Mouse (Mus musculus) embryonic facial prominence, embryonic 11.5 days (tissue): Measurements from ENCODE around the gene Fam171b. TPM values are rescaled to one million over a fixed set of nuclear protein-coding genes. Genes with fewer than 3 reads are reported as not detected.

Experiments
- ATAC-seq: fragments of 200-750 bp; cut with Nextera tagmentation; replicated peaks from 2 replicates; pipeline ENCODE4 v1.8.0; 2017; ENCODE audit warnings: low read depth; ENCODE audit not compliant: insufficient number of reproducible peaks, low FRiP score, low TSS enrichment
- DNase-seq: peaks from one replicate; pipeline ENCODE4 v3.0.0-alpha.2; 2015; ENCODE audit warnings: low spot score
- H3K27ac ChIP-seq: fragments of 300-500 bp; sonication (generic); replicated peaks from 2 replicates; pipeline ENCODE4 v1.5.1; 2014; ENCODE audit warnings: mild to moderate bottlenecking, low read depth, low read length, control low read depth
- H3K27me3 ChIP-seq: fragments of 300-500 bp; sonication (generic); 2 replicates; pipeline ENCODE4 v1.6.1; 2014; ENCODE audit warnings: mild to moderate bottlenecking, low read length, moderate library complexity, mixed read lengths; ENCODE audit not compliant: control insufficient read depth, insufficient read depth
- H3K36me3 ChIP-seq: fragments of 300-500 bp; sonication (generic); replicated peaks from 2 replicates; pipeline ENCODE4 v1.6.1; 2014; ENCODE audit warnings: low read depth, mild to moderate bottlenecking, low read length, moderate library complexity, mixed read lengths; ENCODE audit not compliant: control insufficient read depth, insufficient read depth
- H3K4me1 ChIP-seq: fragments of 300-500 bp; sonication (generic); 2 replicates; pipeline ENCODE4 v1.6.1; 2014; ENCODE audit warnings: low read length, mixed read lengths; ENCODE audit not compliant: control insufficient read depth, insufficient read depth
- H3K4me2 ChIP-seq: fragments of 300-500 bp; sonication (generic); 2 replicates; pipeline ENCODE4 v1.6.1; 2014; ENCODE audit warnings: low read depth, mild to moderate bottlenecking, control low read depth, low read length, moderate library complexity
- H3K4me3 ChIP-seq: fragments of 300-500 bp; sonication (generic); 2 replicates; pipeline ENCODE4 v1.5.1; 2014; ENCODE audit warnings: low read depth, low read length, control low read depth
- H3K9ac ChIP-seq: fragments of 300-500 bp; sonication (generic); replicated peaks from 2 replicates; pipeline ENCODE4 v1.6.1; 2014; ENCODE audit warnings: mild to moderate bottlenecking, control low read depth, low read length
- H3K9me3 ChIP-seq: fragments of 300-500 bp; sonication (generic); replicated peaks from 2 replicates; pipeline ENCODE4 v1.6.1; 2016; ENCODE audit warnings: mild to moderate bottlenecking, low read length, inconsistent platforms, mixed read lengths; ENCODE audit not compliant: control insufficient read depth
- WGBS: fragments of 180-500 bp; shearing (Covaris S2); extraction: QIAGEN DNeasy Blood & Tissue Kit; methylation state at CpG from one replicate; pipeline ENCODE4 v1.1.7; 2014; 5-methylcytosine and 5-hydroxymethylcytosine counted together
- polyA plus RNA-seq: library from polyadenylated mRNA; unstranded; fragments of >200 nt; fragmentation: Nextera tagmentation; extraction: Ambion mirVana; gene quantifications from 2 replicates; pipeline ENCODE4 v1.2.1, GENCODE M21; 2014

Gene Fam171b
- polyA plus RNA-seq: 26.6 and 30.9 TPM in 2 replicates

- Histone ChIP-seq H3K9me3 (no peaks in the 10 kb centered on the region), H3K27ac (no peak within 1 kb of the TSS), H3K4me3 (peak within 1 kb of the TSS; percentile 44), H3K9ac (peak within 1 kb of the TSS; percentile 65), H3K36me3 (no peaks in the 10 kb centered on the region), H3K27me3 (no peaks in the 10 kb centered on the region), H3K4me2 (peak within 1 kb of the TSS; percentile 41), H3K4me1 (no peaks in the 10 kb centered on the region; the same call in 1 of the 2 replicates)
- ATAC-seq (peak; percentile 92), DNase-seq (peak; percentile 86)
- WGBS: 0% methylated on average over 52 of the region's 63 CpGs
These were observed at the start of gene Fam171b for GRCm38 (mm10) chr2:83812483-83813272. Gene Fam171b, plus strand, starts transcription at chr2:83812636.

- no peaks in the 10 kb centered on the region for H3K9me3 ChIP-seq
- no peaks in the 10 kb centered on the region for H3K27me3 ChIP-seq
- WGBS: 78% methylated on average over 6 of the region's 6 CpGs
- H3K36me3 ChIP-seq: no peaks in the 10 kb centered on the region; the same call in 1 of the 2 replicates
- H3K4me1 ChIP-seq: no peaks in the 10 kb centered on the region
- no peak overlapping the region for H3K27ac ChIP-seq
- DNase-seq (no peak), ATAC-seq (no peak)
- H3K4me2 ChIP-seq: no peak overlapping the region
- no peak overlapping the region for H3K4me3 ChIP-seq
- no peak overlapping the region for H3K9ac ChIP-seq
These were observed 46.4 kb upstream of the Fam171b start for GRCm38 (mm10) chr2:83766058-83766457.

DNA sequence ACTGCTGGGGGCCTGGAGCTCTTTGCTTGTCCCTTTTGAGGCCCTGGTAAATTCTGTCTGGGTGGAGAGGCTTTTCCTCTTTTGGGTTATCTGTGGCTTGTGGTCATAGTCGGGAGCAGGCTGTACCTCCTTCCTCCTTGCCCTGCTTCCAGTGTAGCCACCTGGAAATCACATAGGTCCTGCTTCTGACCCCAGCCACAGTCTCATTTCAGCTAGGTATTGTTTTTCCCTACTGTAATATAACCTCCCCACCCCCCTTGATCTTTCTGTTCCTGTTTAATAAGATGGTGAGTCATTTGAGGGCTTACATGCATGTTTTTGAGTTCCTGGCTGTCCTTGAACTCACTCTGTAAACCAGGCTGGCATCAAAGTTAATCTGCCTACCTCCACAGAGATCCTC lies 45.6 kb upstream of the Fam171b start:
- no peak overlapping the region for H3K9ac ChIP-seq
- DNase-seq (no peak), ATAC-seq (no peak)
- H3K27ac ChIP-seq: no peak overlapping the region
- H3K36me3 ChIP-seq: no peaks in the 10 kb centered on the region; the same call in 1 of the 2 replicates
- 100% methylated on average over 1 of the region's 1 CpGs for WGBS
- no peak overlapping the region for H3K4me2 ChIP-seq
- no peaks in the 10 kb centered on the region for H3K4me1 ChIP-seq
- no peak overlapping the region for H3K4me3 ChIP-seq
- no peaks in the 10 kb centered on the region for H3K9me3 ChIP-seq
- no peaks in the 10 kb centered on the region for H3K27me3 ChIP-seq

DNA sequence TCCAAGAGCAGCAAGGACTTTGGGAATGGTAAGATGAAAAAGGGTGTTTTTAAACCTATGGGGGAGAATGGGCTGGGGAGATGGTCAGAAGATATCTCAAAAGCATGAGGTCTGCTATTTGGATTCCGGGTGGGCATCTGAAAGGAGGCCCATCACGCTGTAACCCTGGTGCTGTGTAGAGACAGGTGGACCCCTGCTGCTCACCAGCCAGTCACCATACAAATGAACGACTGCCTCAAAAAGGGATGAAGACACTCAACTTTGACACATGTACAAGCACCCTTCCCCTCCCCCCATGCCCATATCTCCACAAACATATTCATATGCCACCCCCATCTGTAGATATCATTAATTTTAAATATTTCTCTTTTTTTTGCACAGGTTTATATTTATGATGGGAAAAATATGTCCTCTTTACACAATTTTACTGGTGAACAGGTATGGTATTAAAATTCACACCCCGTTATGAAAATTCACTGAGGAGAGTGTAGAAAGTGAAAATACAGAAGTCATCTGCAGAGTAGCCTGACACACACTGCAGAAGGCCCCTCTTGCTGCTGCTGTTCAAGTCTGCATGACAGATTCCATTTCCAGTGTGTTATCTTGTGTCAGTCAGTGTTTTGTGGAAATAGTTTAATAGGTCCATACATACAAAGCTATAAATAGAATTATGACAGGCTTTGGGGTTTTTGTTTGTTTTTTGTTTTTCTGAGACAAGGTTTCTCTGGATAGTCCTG lies 44.0 kb upstream of the Fam171b start:
- Histone ChIP-seq H3K4me1 (no peaks in the 10 kb centered on the region), H3K9me3 (no peaks in the 10 kb centered on the region), H3K9ac (no peak overlapping the region), H3K27ac (no peak overlapping the region), H3K4me2 (no peak overlapping the region), H3K27me3 (no peaks in the 10 kb centered on the region), H3K36me3 (no peaks in the 10 kb centered on the region; the same call in 1 of the 2 replicates), H3K4me3 (no peak overlapping the region)
- 88% methylated on average over 4 of the region's 4 CpGs for WGBS
- ATAC-seq (no peak), DNase-seq (no peak)

DNA sequence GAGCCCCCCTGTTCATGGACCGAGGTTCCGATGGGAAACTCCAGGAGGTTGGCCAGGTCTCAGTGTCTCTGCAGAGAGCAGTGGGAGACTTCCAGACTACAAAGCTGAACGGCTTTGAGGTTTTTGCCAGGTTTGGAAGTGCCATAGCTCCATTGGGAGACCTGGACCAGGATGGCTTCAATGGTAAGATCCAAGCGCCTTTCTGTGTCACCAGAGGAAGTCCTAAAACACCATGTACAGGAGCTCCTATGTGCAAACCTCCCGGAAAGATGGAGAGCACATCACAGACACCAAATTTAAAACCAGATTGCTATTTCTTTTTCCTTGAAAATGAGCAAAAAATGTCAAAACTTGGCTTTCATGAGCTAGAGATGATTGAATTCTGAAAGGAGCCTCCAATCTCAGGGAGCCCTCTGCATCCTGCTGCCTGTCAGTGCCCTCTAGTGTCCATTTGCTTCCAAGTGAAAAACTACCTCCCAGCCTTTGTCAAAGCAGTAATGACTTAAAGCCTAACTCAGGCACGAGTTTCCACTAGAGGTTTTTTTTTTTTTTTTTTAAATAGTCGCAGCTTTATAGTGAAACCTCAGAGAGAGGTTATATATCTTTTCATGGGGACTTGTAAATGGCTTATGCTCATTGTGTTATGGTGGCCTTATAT lies 41.2 kb upstream of the Fam171b start:
- DNase-seq: peak; percentile 79
- no peak overlapping the region for H3K27ac ChIP-seq
- no peak for ATAC-seq
- WGBS: 65% methylated on average over 7 of the region's 7 CpGs
- no peaks in the 10 kb centered on the region for H3K9me3 ChIP-seq
- H3K9ac ChIP-seq: no peak overlapping the region
- no peaks in the 10 kb centered on the region for H3K36me3 ChIP-seq
- H3K4me1 ChIP-seq: no peaks in the 10 kb centered on the region
- H3K4me3 ChIP-seq: no peak overlapping the region
- H3K27me3 ChIP-seq: no peaks in the 10 kb centered on the region
- H3K4me2 ChIP-seq: no peak overlapping the region

DNA sequence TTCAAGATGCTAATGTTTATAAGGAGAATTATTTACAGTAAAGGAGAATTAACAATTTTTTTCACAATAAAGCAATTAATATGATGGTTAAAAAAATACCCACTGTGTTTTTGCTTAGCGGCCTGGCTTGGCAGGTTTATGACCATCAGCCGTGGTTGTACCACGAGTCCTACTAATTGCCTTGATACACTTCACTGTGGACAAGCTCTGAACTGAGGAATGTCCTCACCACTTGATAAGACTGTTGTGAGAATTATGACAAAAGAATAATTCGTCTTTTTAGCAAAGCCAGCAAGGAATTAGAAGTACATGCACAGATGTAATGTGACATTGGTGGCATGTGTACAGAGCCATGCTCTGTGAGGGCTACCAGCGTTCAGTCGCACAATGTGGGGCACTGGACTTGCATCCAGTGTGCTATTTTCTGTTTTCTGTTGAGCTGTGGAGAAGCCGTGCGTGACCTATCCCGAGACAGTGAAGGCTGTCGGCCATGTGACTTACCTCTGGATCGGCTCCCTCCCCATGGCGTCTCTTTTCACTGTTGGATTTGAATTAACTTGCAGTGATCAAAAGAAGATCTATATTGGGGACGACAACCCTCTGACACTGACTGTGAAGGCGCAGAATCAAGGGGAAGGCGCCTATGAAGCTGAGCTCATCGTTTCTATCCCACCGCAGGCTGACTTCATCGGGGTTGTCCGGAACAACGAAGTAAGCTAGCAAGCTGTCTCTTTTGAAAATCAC lies 20.9 kb upstream of the Fam171b start:
- Histone ChIP-seq H3K27ac (no peak overlapping the region), H3K4me3 (no peak overlapping the region), H3K36me3 (no peaks in the 10 kb centered on the region), H3K4me1 (no peaks in the 10 kb centered on the region), H3K9me3 (no peaks in the 10 kb centered on the region), H3K9ac (no peak overlapping the region), H3K27me3 (no peaks in the 10 kb centered on the region), H3K4me2 (no peak overlapping the region)
- WGBS: 89% methylated on average over 20 of the region's 20 CpGs
- DNase-seq (no peak), ATAC-seq (peak; percentile 80)

GRCm38 (mm10) chr2:83792102-83792501 lies 20.3 kb upstream of the Fam171b start:
- Histone ChIP-seq H3K9me3 (no peaks in the 10 kb centered on the region), H3K9ac (no peak overlapping the region), H3K4me3 (no peak overlapping the region), H3K27me3 (no peaks in the 10 kb centered on the region), H3K4me2 (no peak overlapping the region), H3K27ac (no peak overlapping the region), H3K4me1 (no peaks in the 10 kb centered on the region), H3K36me3 (no peaks in the 10 kb centered on the region)
- DNase-seq (no peak), ATAC-seq (no peak)
- 90% methylated on average over 4 of the region's 4 CpGs for WGBS
